Mouse (Mus musculus) adrenal gland, postnatal 10 days (tissue): ENCODE measurements around the gene Opn5. TPM values are rescaled to one million over a fixed set of nuclear protein-coding genes. Genes with fewer than 3 reads are reported as not detected.

Experiments used
- total RNA-seq, 2 experiments: library from RNA; stranded (reverse); gene quantifications; 2 replicates each; pipeline ENCODE4 v1.2.3; 2021

Opn5 gene
- total RNA-seq, 2 experiments from 2014 or later, result not detected

Other genes with a start within 250 kb of the Opn5 start
- gene Adgrf4, start 80.9 kb upstream of the Opn5 start, total RNA-seq, result under 1 TPM in 1 of 2 experiments, not detected in 1; 0.21 TPM
- under 1 TPM; 0.09 to 0.18 TPM for gene Adgrf2, start 130.8 kb upstream of the Opn5 start, total RNA-seq